In the genomic region with DNA sequence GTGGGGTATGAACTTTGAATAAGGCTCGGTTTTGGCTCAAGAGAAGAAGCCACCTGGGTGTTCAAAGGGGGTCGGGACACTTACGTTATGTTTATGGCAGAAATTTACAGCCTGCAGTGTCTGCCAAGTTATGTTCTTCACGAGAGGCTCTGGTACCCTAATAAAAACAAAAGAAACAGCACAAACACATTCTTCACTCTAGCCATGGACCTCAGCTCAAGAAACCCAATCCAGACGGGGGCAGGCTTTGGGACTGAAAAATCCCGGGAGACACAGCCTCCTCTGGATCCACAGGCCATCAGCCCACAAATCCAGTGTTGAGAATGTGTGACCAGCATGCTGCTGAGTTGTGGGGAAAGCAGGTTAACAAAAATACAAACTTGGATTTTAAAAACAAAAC, we compare ENCODE assay signal across 13 mouse cellular contexts. TPM values are rescaled to one million over a fixed set of nuclear protein-coding genes. Genes with fewer than 3 reads are reported as not detected.
DNase-seq lines count a peak whose midpoint lies in the region; ATAC-seq lines count a peak whose summit lies in the region.
"Had no signal": no experiment of that assay in that cellular context is flagged by ENCODE, and none has a peak within 500 bp of the region (broad histone marks: within the 10 kb centered on the region; RNA-seq: fewer than 3 reads in every experiment).

No protein-coding gene starts in this region.

- H3K9ac ChIP-seq in kidney, embryonic 14.5 days (ENCODE audit: low read depth, low read length) = no peak overlapping the region
- H3K9ac ChIP-seq: hindbrain, embryonic 15.5 days had no signal

- H3K4me3 ChIP-seq in kidney, embryonic 14.5 days (ENCODE audit: low read length) = no peak overlapping the region
- H3K4me3 ChIP-seq in embryonic facial prominence, embryonic 10.5 days = no peak overlapping the region
- H3K4me3 ChIP-seq: hindbrain, embryonic 15.5 days had no signal

- H3K4me1 ChIP-seq in kidney, embryonic 14.5 days (ENCODE audit: control insufficient read depth, insufficient read depth, low read length) = 0 out of 2 replicates have a peak, but pooled peaks cover 7% of the 10 kb centered on the region
- H3K4me1 ChIP-seq in embryonic facial prominence, embryonic 10.5 days = peaks cover 28% of the 10 kb centered on the region

- no peaks in the 10 kb centered on the region for H3K36me3 ChIP-seq in kidney, embryonic 14.5 days (ENCODE audit: control insufficient read depth, insufficient read depth, low read length)
- H3K36me3 ChIP-seq in embryonic facial prominence, embryonic 10.5 days (replicated peaks) = no peaks in the 10 kb centered on the region
- H3K36me3 ChIP-seq: hindbrain, embryonic 15.5 days had no signal

- no peak for ATAC-seq in kidney, embryonic 14.5 days (ENCODE audit: low FRiP score, low TSS enrichment)
- no peak for ATAC-seq in megakaryocyte progenitor cell, adult 5-6 weeks (replicated peaks; ENCODE audit: poor library complexity)
- ATAC-seq: forebrain, embryonic 16.5 days had no signal

- peak overlapping the region; percentile 48; the same call in 1 of the 2 replicates for H3K27ac ChIP-seq in kidney, embryonic 14.5 days (ENCODE audit: low read depth, low read length)
- 0 out of 2 replicates have a peak overlapping the region, but pooled peaks have one; percentile 26 for H3K27ac ChIP-seq in embryonic facial prominence, embryonic 10.5 days (replicated peaks)
- H3K27ac ChIP-seq: macrophage; stomach, postnatal 0 days had no signal

- WGBS in kidney, embryonic 14.5 days = 22% methylated on average over 6 of the region's 6 CpGs
- WGBS in embryonic facial prominence, embryonic 10.5 days = 72% methylated on average over 6 of the region's 6 CpGs

- no peak for DNase-seq in kidney, postnatal 10 days
- peak; percentile 40 for DNase-seq in adipocyte (ENCODE audit: low spot score)
- no peak for DNase-seq in embryonic facial prominence, embryonic 10.5 days (ENCODE audit: low spot score)
- DNase-seq in liver = peak; percentile 41
- no peak for DNase-seq in layer of hippocampus, adult 18-20 months (ENCODE audit: low spot score in 2 of 2)
- DNase-seq: cerebellum, adult 8-10 months; right cerebral cortex, postnatal 4 days had no signal

- no peak overlapping the region for H3K4me2 ChIP-seq in kidney, embryonic 14.5 days (replicated peaks; ENCODE audit: low read depth, low read length)
- H3K4me2 ChIP-seq: hindbrain, embryonic 15.5 days had no signal

- H3K27me3 ChIP-seq in kidney, embryonic 14.5 days (ENCODE audit: control insufficient read depth, insufficient read depth, low read length) = peaks cover 3% of the 10 kb centered on the region; the same call in 1 of the 2 replicates
- no peaks in the 10 kb centered on the region for H3K27me3 ChIP-seq in embryonic facial prominence, embryonic 10.5 days (replicated peaks; ENCODE audit: low read depth, poor library complexity, severe bottlenecking)
- H3K27me3 ChIP-seq: hindbrain, embryonic 15.5 days had no signal

- H3K9me3 ChIP-seq in kidney, embryonic 14.5 days (ENCODE audit: control insufficient read depth, low read length) = no peaks in the 10 kb centered on the region
- no peaks in the 10 kb centered on the region for H3K9me3 ChIP-seq in embryonic facial prominence, embryonic 10.5 days
- H3K9me3 ChIP-seq: hindbrain, embryonic 15.5 days had no signal

RNA-seq across cellular contexts. Expression of a gene that starts 31.1 kb away (rescaled TPM):
- 11.6 and 20.7 TPM in 2 replicates for polyA plus RNA-seq in kidney, embryonic 14.5 days (2014; fragmentation: Nextera tagmentation; extraction: Ambion mirVana)
- 0.43 and 1.6 TPM in 2 replicates for polyA plus RNA-seq in embryonic facial prominence, embryonic 10.5 days (2016; fragmentation: Nextera tagmentation; extraction: Ambion mirVana)
- 10 to 100 TPM; 24.3 to 25.0 TPM for total RNA-seq in layer of hippocampus, adult 18-20 months (2021)
- total RNA-seq in megakaryocyte progenitor cell, adult 5-6 weeks (2015) = not detected in 2 replicates
- total RNA-seq in megakaryocyte progenitor cell, adult 5-6 weeks (2017) = not detected in 2 replicates
- polyA plus RNA-seq: macrophage had no signal

RNA-seq across cellular contexts. Expression of a gene that starts 35.3 kb away (rescaled TPM):
- polyA plus RNA-seq in kidney, embryonic 14.5 days (2014; fragmentation: Nextera tagmentation; extraction: Ambion mirVana) = 29.4 and 37.6 TPM in 2 replicates
- 23.8 and 24.4 TPM in 2 replicates for polyA plus RNA-seq in embryonic facial prominence, embryonic 10.5 days (2016; fragmentation: Nextera tagmentation; extraction: Ambion mirVana)
- total RNA-seq in layer of hippocampus, adult 18-20 months (2021) = 10 to 100 TPM; 33.5 to 35.0 TPM
- 21.3 and 31.6 TPM in 2 replicates for total RNA-seq in megakaryocyte progenitor cell, adult 5-6 weeks (2015)
- 8.9 and 15.1 TPM in 2 replicates for total RNA-seq in megakaryocyte progenitor cell, adult 5-6 weeks (2017)

RNA-seq across cellular contexts. Expression of a gene that starts 35.3 kb away (rescaled TPM):
- 12.6 and 19.5 TPM in 2 replicates for polyA plus RNA-seq in kidney, embryonic 14.5 days (2014; fragmentation: Nextera tagmentation; extraction: Ambion mirVana)
- polyA plus RNA-seq in embryonic facial prominence, embryonic 10.5 days (2016; fragmentation: Nextera tagmentation; extraction: Ambion mirVana) = 20.5 and 20.9 TPM in 2 replicates
- 10 to 100 TPM; 14.6 to 19.6 TPM for total RNA-seq in layer of hippocampus, adult 18-20 months (2021)
- total RNA-seq in megakaryocyte progenitor cell, adult 5-6 weeks (2015) = 13.6 and 21.3 TPM in 2 replicates
- total RNA-seq in megakaryocyte progenitor cell, adult 5-6 weeks (2017) = 33.9 and 35.8 TPM in 2 replicates

Comparison
In these comparisons a context has a peak if more than half of its experiments do, and no peak if none do; other contexts are left out.
1. DNase-seq: peak in adipocyte (single experiment) and liver (single experiment); none in kidney, postnatal 10 days (single experiment), embryonic facial prominence, embryonic 10.5 days (single experiment) and layer of hippocampus, adult 18-20 months (0 of 2).
2. RNA of a gene that starts 31.1 kb away (total RNA-seq): 24.3 to 25.0 TPM in layer of hippocampus, adult 18-20 months; not detected in megakaryocyte progenitor cell, adult 5-6 weeks; every median in the first group is over 10 times any median in the second.